In genomic region chr17:71110753-71111265, GRCm38 (mm10) we compare ENCODE assay signal across 16 mouse cellular contexts.
DNase-seq lines count a peak whose midpoint lies in the region; ATAC-seq and TF ChIP-seq lines count a peak whose summit lies in the region.
"Had no signal": no experiment of that assay in that cellular context is flagged by ENCODE, and none has a peak within 500 bp of the region (broad histone marks: within the 10 kb centered on the region; RNA-seq: fewer than 3 reads in every experiment).

No protein-coding gene starts in this region.

- WGBS in kidney, postnatal 0 days: 30% methylated on average over 6 of the region's 6 CpGs
- WGBS in kidney, adult 2 months: 59% methylated on average over 6 of the region's 6 CpGs
- 34% methylated on average over 6 of the region's 6 CpGs for WGBS in limb, embryonic 10.5 days
- WGBS in limb, embryonic 14.5 days: 14% methylated on average over 6 of the region's 6 CpGs
- 64% methylated on average over 6 of the region's 6 CpGs for WGBS in intestine, embryonic 15.5 days
- 88% methylated on average over 6 of the region's 6 CpGs for WGBS in midbrain, embryonic 14.5 days

- no peak for TF ChIP-seq POLR2A in kidney, adult 2 months (IDR thresholded peaks at IDR 0.05; ENCODE audit: low read depth, low read length)
- TF ChIP-seq POLR2A in limb, embryonic 14.5 days (IDR thresholded peaks at IDR 0.05; ENCODE audit: borderline replicate concordance, extremely low read depth, insufficient read depth, insufficient read length): no peak

- no peaks in the 10 kb centered on the region for H3K36me3 ChIP-seq in kidney, postnatal 0 days (ENCODE audit: insufficient read depth, low read length)
- H3K36me3 ChIP-seq in kidney, adult 2 months (ENCODE audit: control insufficient read depth, insufficient read depth, low read length): no peaks in the 10 kb centered on the region
- no peaks in the 10 kb centered on the region for H3K36me3 ChIP-seq in limb, embryonic 10.5 days
- no peaks in the 10 kb centered on the region for H3K36me3 ChIP-seq in limb, embryonic 14.5 days (ENCODE audit: control insufficient read depth, insufficient read depth, low read length)
- no peaks in the 10 kb centered on the region for H3K36me3 ChIP-seq in intestine, embryonic 15.5 days
- no peaks in the 10 kb centered on the region for H3K36me3 ChIP-seq in midbrain, embryonic 14.5 days (ENCODE audit: control insufficient read depth, insufficient read depth, low read length)
- H3K36me3 ChIP-seq: hindbrain, embryonic 10.5 days had no signal

- H3K4me1 ChIP-seq in kidney, postnatal 0 days (replicated peaks; ENCODE audit: insufficient read depth, low read length): no peaks in the 10 kb centered on the region
- H3K4me1 ChIP-seq in kidney, adult 2 months (ENCODE audit: control insufficient read depth, insufficient read depth, low read length): peaks cover 8% of the 10 kb centered on the region; the same call in 1 of the 2 replicates
- H3K4me1 ChIP-seq in limb, embryonic 10.5 days: peaks cover 22% of the 10 kb centered on the region
- H3K4me1 ChIP-seq in limb, embryonic 14.5 days (ENCODE audit: control insufficient read depth, insufficient read depth, low read length): peaks cover 24% of the 10 kb centered on the region
- no peaks in the 10 kb centered on the region for H3K4me1 ChIP-seq in intestine, embryonic 15.5 days (replicated peaks)
- no peaks in the 10 kb centered on the region for H3K4me1 ChIP-seq in midbrain, embryonic 14.5 days (ENCODE audit: control insufficient read depth, insufficient read depth, low read length)
- H3K4me1 ChIP-seq: heart, embryonic 12.5 days; hindbrain, embryonic 10.5 days had no signal

- no peak overlapping the region for H3K9ac ChIP-seq in kidney, postnatal 0 days (ENCODE audit: low read depth, low read length)
- H3K9ac ChIP-seq in limb, embryonic 14.5 days (ENCODE audit: low read depth, low read length, severe bottlenecking): no peak overlapping the region
- H3K9ac ChIP-seq in intestine, embryonic 15.5 days: no peak overlapping the region
- H3K9ac ChIP-seq in midbrain, embryonic 14.5 days (replicated peaks; ENCODE audit: low read length): no peak overlapping the region
- H3K9ac ChIP-seq: heart, embryonic 12.5 days; hindbrain, embryonic 14.5 days had no signal

- DNase-seq in kidney, postnatal 0 days (ENCODE audit: low spot score): peak; percentile 72
- DNase-seq in kidney, adult 2 months: no peak
- DNase-seq in limb, embryonic 10.5 days (ENCODE audit: low spot score): no peak
- peak; percentile 66 for DNase-seq in limb, embryonic 14.5 days (ENCODE audit: low spot score)
- no peak for DNase-seq in midbrain, embryonic 14.5 days
- DNase-seq: adrenal gland, adult 8-10 months; adrenal gland, postnatal 36 days; cerebellum, adult 2 months; cerebellum, postnatal 14 days; heart, adult 2 months had no signal

- no peaks in the 10 kb centered on the region for H3K27me3 ChIP-seq in kidney, postnatal 0 days (ENCODE audit: insufficient read depth, low read length)
- no peaks in the 10 kb centered on the region for H3K27me3 ChIP-seq in kidney, adult 2 months (replicated peaks; ENCODE audit: control insufficient read depth, insufficient read depth, low read length)
- H3K27me3 ChIP-seq in limb, embryonic 10.5 days (ENCODE audit: low read depth, poor library complexity, severe bottlenecking): no peaks in the 10 kb centered on the region
- H3K27me3 ChIP-seq in limb, embryonic 14.5 days (ENCODE audit: control insufficient read depth, insufficient read depth, low read length): no peaks in the 10 kb centered on the region
- H3K27me3 ChIP-seq in intestine, embryonic 15.5 days (replicated peaks): no peaks in the 10 kb centered on the region
- no peaks in the 10 kb centered on the region for H3K27me3 ChIP-seq in midbrain, embryonic 14.5 days (ENCODE audit: control insufficient read depth, insufficient read depth, low read length)
- H3K27me3 ChIP-seq: heart, embryonic 12.5 days had no signal

- no peak for TF ChIP-seq CTCF in kidney, postnatal 0 days (IDR thresholded peaks at IDR 0.05; ENCODE audit: low read depth)
- TF ChIP-seq CTCF in kidney, adult 2 months (conservative IDR thresholded peaks at IDR 0.05; ENCODE audit: insufficient read depth, insufficient read length, low read depth, low read length): no peak

- no peak overlapping the region for H3K4me2 ChIP-seq in kidney, postnatal 0 days (ENCODE audit: low read length)
- H3K4me2 ChIP-seq in limb, embryonic 14.5 days (replicated peaks; ENCODE audit: low read depth, low read length, severe bottlenecking): no peak overlapping the region
- H3K4me2 ChIP-seq in intestine, embryonic 15.5 days (replicated peaks): no peak overlapping the region
- H3K4me2 ChIP-seq in midbrain, embryonic 14.5 days (ENCODE audit: low read length): no peak overlapping the region
- H3K4me2 ChIP-seq: heart, embryonic 12.5 days; hindbrain, embryonic 14.5 days had no signal

- H3K27ac ChIP-seq in kidney, postnatal 0 days: no peak overlapping the region
- H3K27ac ChIP-seq in kidney, adult 2 months (ENCODE audit: insufficient read depth, low read depth, low read length): no peak overlapping the region
- H3K27ac ChIP-seq in limb, embryonic 10.5 days: peak overlapping the region; percentile 50; the same call in 1 of the 2 replicates
- peak overlapping the region; percentile 43; the same call in 1 of the 2 replicates for H3K27ac ChIP-seq in limb, embryonic 14.5 days (replicated peaks; ENCODE audit: low read depth, low read length)
- H3K27ac ChIP-seq in intestine, embryonic 15.5 days: no peak overlapping the region
- H3K27ac ChIP-seq in midbrain, embryonic 14.5 days (replicated peaks; ENCODE audit: low read depth, low read length): no peak overlapping the region
- H3K27ac ChIP-seq: heart, adult 2 months; hindbrain, embryonic 10.5 days; hindbrain, embryonic 14.5 days had no signal

- no peak for ATAC-seq in kidney, postnatal 0 days (replicated peaks; ENCODE audit: low FRiP score, low read depth)
- ATAC-seq in limb, embryonic 14.5 days (ENCODE audit: low FRiP score, low read depth): peak; percentile 35; the same call in 1 of the 2 replicates
- no peak for ATAC-seq in intestine, embryonic 15.5 days
- ATAC-seq in midbrain, embryonic 14.5 days (ENCODE audit: low FRiP score, low TSS enrichment): no peak
- ATAC-seq: forebrain, embryonic 14.5 days; intestine, embryonic 16.5 days had no signal

- no peak overlapping the region for H3K4me3 ChIP-seq in kidney, postnatal 0 days (replicated peaks; ENCODE audit: low read depth, low read length)
- H3K4me3 ChIP-seq in kidney, adult 2 months (ENCODE audit: insufficient read depth, low read depth, low read length): no peak overlapping the region
- no peak overlapping the region for H3K4me3 ChIP-seq in limb, embryonic 10.5 days
- H3K4me3 ChIP-seq in limb, embryonic 14.5 days (replicated peaks; ENCODE audit: low read length): no peak overlapping the region
- no peak overlapping the region for H3K4me3 ChIP-seq in intestine, embryonic 15.5 days (replicated peaks)
- H3K4me3 ChIP-seq in midbrain, embryonic 14.5 days (replicated peaks; ENCODE audit: low read depth, low read length): no peak overlapping the region
- H3K4me3 ChIP-seq: heart, adult 2 months; heart, embryonic 12.5 days; hindbrain, embryonic 10.5 days had no signal

- H3K9me3 ChIP-seq in kidney, postnatal 0 days (replicated peaks; ENCODE audit: low read length): no peaks in the 10 kb centered on the region
- H3K9me3 ChIP-seq in limb, embryonic 10.5 days (replicated peaks): no peaks in the 10 kb centered on the region
- H3K9me3 ChIP-seq in limb, embryonic 14.5 days (ENCODE audit: control insufficient read depth, low read length): no peaks in the 10 kb centered on the region
- H3K9me3 ChIP-seq in intestine, embryonic 15.5 days: no peaks in the 10 kb centered on the region
- no peaks in the 10 kb centered on the region for H3K9me3 ChIP-seq in midbrain, embryonic 14.5 days (ENCODE audit: control insufficient read depth, low read length)
- H3K9me3 ChIP-seq: heart, embryonic 12.5 days; hindbrain, embryonic 10.5 days had no signal

Comparison
In these comparisons a context has a peak if more than half of its experiments do, and no peak if none do; other contexts are left out.
1. DNase-seq: peak in kidney, postnatal 0 days (single experiment) and limb, embryonic 14.5 days (single experiment); none in kidney, adult 2 months (single experiment), limb, embryonic 10.5 days (single experiment) and midbrain, embryonic 14.5 days (single experiment).
2. H3K27ac ChIP-seq: peak in limb, embryonic 10.5 days (single experiment) and limb, embryonic 14.5 days (single experiment); none in kidney, postnatal 0 days (single experiment), kidney, adult 2 months (single experiment), intestine, embryonic 15.5 days (single experiment) and midbrain, embryonic 14.5 days (single experiment).